Mouse (Mus musculus) retina, embryonic 14.5 days (tissue): Measurements from ENCODE around the gene Olfr403.
"Not testable (repeated sequence)": the region's sequence is repeated elsewhere in the genome, so short reads cannot be mapped to it uniquely, and the experiment has no call there.

Experiments
- DNase-seq: peaks from one replicate; pipeline ENCODE4 v3.0.0-alpha.2; 2015; ENCODE audit warnings: low spot score

The Olfr403 gene

DNA sequence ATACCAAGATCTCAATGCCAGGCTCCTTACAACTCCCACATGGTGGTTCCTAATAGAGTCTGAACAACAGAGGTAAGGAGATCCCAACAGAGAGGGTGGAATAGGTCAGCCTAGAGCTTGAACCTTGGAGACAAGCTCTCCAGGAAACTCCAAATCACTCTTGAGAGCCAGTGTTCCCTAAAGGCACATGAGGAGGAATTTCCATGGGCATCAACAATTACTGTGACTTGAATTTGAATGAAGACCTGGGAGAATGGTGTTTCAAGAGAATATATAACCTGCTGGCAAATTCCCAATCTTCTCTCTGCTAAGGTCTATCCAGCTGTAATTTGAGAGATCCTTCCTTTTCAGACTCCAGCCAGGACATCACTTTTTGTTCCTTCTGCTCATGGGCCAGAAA lies at the start of gene Olfr403:
Gene Olfr403 (plus strand): TSS at position 301 of the 400 bp plus-strand sequence.
- no peak for DNase-seq

GRCm38 (mm10) chr11:74140001-74140400 lies 46.0 kb upstream of the Olfr403 start:
- not testable (repeated sequence) for DNase-seq

GRCm38 (mm10) chr11:74145866-74146265 lies 40.2 kb upstream of the Olfr403 start:
- DNase-seq, result no peak

GRCm38 (mm10) chr11:74153229-74153628 lies 32.8 kb upstream of the Olfr403 start, which contains the start of gene Olfr402:
Gene Olfr402, plus strand, starts transcription at chr11:74153529.
- no peak for DNase-seq

DNA sequence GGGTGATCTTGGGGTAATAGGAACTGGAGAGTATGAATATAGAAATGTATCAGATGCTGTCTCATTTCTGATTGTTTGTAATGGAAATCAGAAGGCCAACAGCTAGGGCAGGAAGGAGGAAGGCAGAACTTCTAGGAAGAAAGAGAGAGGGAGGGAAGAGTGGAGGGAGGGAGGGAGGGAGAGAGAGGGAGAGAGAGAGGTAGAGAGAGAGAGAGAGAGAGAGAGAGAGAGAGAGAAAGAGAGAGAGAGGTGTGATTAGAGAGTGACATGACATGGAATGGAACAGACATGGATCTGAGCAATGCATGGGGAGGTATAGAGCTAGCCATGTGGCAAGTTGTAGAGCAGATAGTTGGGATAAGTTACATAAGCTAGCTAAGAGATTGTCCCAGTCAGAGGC lies 17.3 kb upstream of the Olfr403 start:
- no peak for DNase-seq

- DNase-seq, result no peak
These were observed 2.9 kb upstream of the Olfr403 start for GRCm38 (mm10) chr11:74183168-74183567.

- DNase-seq, result no peak
These were observed 2.3 kb upstream of the Olfr403 start for GRCm38 (mm10) chr11:74183745-74184144.

GRCm38 (mm10) chr11:74211279-74211678 lies 25.2 kb downstream of the Olfr403 start, which contains the start of gene Olfr43:
Gene Olfr43, minus strand, starts transcription at chr11:74211379.
- no peak for DNase-seq

DNA sequence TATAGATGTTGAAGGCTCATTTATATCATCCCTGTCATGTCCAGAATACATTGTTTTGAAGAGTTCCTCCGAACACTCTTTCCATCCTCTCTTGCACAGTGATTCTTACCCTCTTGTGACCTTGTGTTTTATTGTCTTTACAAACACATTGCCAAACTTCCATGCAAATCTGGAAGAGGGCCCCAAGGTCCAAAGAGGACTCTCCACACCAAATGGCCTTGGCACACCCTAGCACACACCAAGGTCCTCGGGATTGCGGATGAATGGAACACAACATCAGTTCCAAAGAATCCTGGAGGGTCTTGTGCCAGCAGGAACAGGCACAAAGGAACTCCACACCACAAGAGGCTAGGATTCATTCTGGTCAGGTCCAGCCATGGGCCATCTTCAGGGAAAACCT lies 55.2 kb downstream of the Olfr403 start:
- DNase-seq, result no peak
